Mouse (Mus musculus) intestine, embryonic 16.5 days (tissue): ENCODE results near the gene Zpbp2. TPM values are rescaled to one million over a fixed set of nuclear protein-coding genes. Genes with fewer than 3 reads are reported as not detected.

Experiments used
- ATAC-seq: fragments of 200-750 bp; cut with Nextera tagmentation; 2 replicates; pipeline ENCODE4 v1.8.0; 2017; ENCODE audit warnings: moderate TSS enrichment, moderate library complexity
- H3K27ac ChIP-seq: fragments of 300-500 bp; sonication (generic); 2 replicates; pipeline ENCODE4 v1.5.1; 2014; ENCODE audit warnings: mild to moderate bottlenecking, low read length
- H3K27me3 ChIP-seq: fragments of 300-500 bp; sonication (generic); replicated peaks from 2 replicates; pipeline ENCODE4 v1.6.1; 2014; ENCODE audit warnings: low read length, control low read depth, mixed read lengths; ENCODE audit not compliant: control insufficient read depth, insufficient read depth
- H3K36me3 ChIP-seq: fragments of 300-500 bp; sonication (generic); 2 replicates; pipeline ENCODE4 v1.6.1; 2014; ENCODE audit warnings: low read length, control low read depth; ENCODE audit not compliant: control insufficient read depth, insufficient read depth
- H3K4me1 ChIP-seq: fragments of 300-500 bp; sonication (generic); 2 replicates; pipeline ENCODE4 v1.6.1; 2014; ENCODE audit warnings: low read length, control low read depth, mixed read lengths; ENCODE audit not compliant: control insufficient read depth, insufficient read depth
- H3K4me2 ChIP-seq: fragments of 300-500 bp; sonication (generic); 2 replicates; pipeline ENCODE4 v1.6.1; 2014; ENCODE audit warnings: low read depth, low read length, control low read depth
- H3K4me3 ChIP-seq: fragments of 300-500 bp; sonication (generic); 2 replicates; pipeline ENCODE4 v1.5.1; 2014; ENCODE audit warnings: mild to moderate bottlenecking, low read length
- H3K9ac ChIP-seq: fragments of 300-500 bp; sonication (generic); 2 replicates; pipeline ENCODE4 v1.6.1; 2014; ENCODE audit warnings: low read depth, low read length
- H3K9me3 ChIP-seq: fragments of 300-500 bp; sonication (generic); 2 replicates; pipeline ENCODE4 v1.6.1; 2016; ENCODE audit warnings: low read length, control low read depth; ENCODE audit not compliant: control insufficient read depth
- WGBS: fragments of 180-500 bp; shearing (Covaris S2); extraction: QIAGEN DNeasy Blood & Tissue Kit; methylation state at CpG from one replicate; pipeline ENCODE4 v1.1.7; 2014; 5-methylcytosine and 5-hydroxymethylcytosine counted together
- polyA plus RNA-seq: library from polyadenylated mRNA; unstranded; fragments of >200 nt; fragmentation: Nextera tagmentation; extraction: Ambion mirVana; gene quantifications from 2 replicates; pipeline ENCODE4 v1.2.1, GENCODE M21; 2015

Gene Zpbp2
- polyA plus RNA-seq, 1 experiment from 2014 or later = 1.0 TPM

DNA sequence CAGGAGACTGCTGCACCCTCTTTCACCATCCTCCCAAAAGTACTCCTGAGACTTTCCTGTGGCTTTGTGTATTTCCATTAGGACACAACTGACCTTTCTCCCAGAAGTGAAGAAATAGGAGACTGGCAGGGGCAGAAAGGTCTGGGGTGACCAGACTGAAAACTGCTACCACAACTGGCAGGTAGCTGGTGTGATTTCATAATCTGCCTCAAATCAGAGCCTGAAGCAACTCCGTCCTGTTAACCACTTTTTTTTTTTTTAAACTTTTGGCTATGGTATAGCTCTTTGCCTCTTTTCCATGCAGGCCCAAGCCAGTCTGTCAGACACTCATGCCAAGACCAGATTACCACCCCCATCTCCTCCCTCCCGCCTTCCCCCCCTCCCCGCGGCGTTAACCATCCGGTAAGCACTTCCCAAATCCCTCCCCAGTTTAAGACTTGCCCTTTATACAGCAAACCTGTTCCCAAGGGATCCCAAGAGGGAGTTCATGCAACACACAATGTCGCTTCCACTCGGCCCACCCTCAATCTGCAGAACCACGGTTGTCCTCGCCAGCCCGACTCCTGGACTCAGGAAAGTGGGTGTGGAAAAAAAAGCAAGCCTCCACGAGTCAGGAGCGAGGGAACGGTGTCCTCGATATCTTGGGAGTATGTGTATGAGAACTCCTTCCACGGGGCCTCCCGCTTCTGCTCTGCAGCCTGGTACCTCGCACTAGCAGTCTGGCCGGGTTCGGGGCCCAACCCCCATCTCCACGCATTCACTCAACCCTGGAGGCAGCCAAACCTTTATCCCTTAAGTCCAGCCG is 35.4 kb downstream of the Zpbp2 start:
- Histone ChIP-seq H3K4me2 (peak overlapping the region; percentile 84), H3K9me3 (no peaks in the 10 kb centered on the region), H3K27me3 (no peaks in the 10 kb centered on the region), H3K27ac (peak overlapping the region; percentile 91), H3K9ac (peak overlapping the region; percentile 94), H3K36me3 (no peaks in the 10 kb centered on the region; the same call in 1 of the 2 replicates), H3K4me3 (peak overlapping the region; percentile 96), H3K4me1 (peaks cover 44% of the 10 kb centered on the region)
- WGBS = 2% methylated on average over 22 of the region's 22 CpGs
- ATAC-seq = peak; percentile 9

GRCm38 (mm10) chr11:98586892-98587563 is 36.1 kb downstream of the Zpbp2 start, which contains the start of gene Ormdl3:
Gene Ormdl3 (minus strand): TSS chr11:98587368.
- H3K4me2 ChIP-seq = peak within 1 kb of the TSS; percentile 85
- WGBS = under 1% methylated on average over 48 of the region's 49 CpGs
- ATAC-seq = peak; percentile 83
- H3K27me3 ChIP-seq = no peaks in the 10 kb centered on the region
- peak within 1 kb of the TSS; percentile 96 for H3K4me3 ChIP-seq
- H3K9ac ChIP-seq = peak within 1 kb of the TSS; percentile 94
- peak within 1 kb of the TSS; percentile 91 for H3K27ac ChIP-seq
- H3K9me3 ChIP-seq = no peaks in the 10 kb centered on the region
- peaks cover 43% of the 10 kb centered on the region for H3K4me1 ChIP-seq
- H3K36me3 ChIP-seq = no peaks in the 10 kb centered on the region; the same call in 1 of the 2 replicates

GRCm38 (mm10) chr11:98587684-98588546 is 37.0 kb downstream of the Zpbp2 start:
- 5% methylated on average over 20 of the region's 20 CpGs for WGBS
- Histone ChIP-seq H3K36me3 (no peaks in the 10 kb centered on the region; the same call in 1 of the 2 replicates), H3K27me3 (no peaks in the 10 kb centered on the region), H3K4me2 (peak overlapping the region; percentile 85), H3K4me1 (peaks cover 39% of the 10 kb centered on the region), H3K9ac (peak overlapping the region; percentile 94), H3K4me3 (peak overlapping the region; percentile 96), H3K27ac (peak overlapping the region; percentile 91), H3K9me3 (no peaks in the 10 kb centered on the region)
- ATAC-seq = peak; percentile 78

DNA sequence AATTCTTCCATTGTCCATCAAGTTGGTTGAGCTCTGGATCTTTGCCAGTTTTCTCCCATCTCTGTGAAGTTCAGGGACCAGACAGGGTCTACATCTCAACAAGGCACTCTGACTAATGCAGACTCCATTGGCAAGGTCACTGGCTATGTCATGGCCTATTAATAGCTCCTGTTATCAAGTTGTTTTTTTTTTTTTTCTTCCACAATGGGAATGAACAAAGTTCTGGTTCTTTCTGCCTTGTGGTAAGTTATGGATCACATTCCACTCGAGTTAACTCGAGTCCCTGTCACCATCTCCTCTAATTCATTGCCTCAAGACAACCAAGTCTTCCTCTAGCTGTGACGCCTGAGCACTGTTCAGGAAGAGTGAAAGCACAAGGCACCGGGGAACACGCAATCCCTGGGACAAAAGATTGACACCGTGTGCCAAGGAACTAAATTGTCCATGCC is 38.0 kb downstream of the Zpbp2 start:
- Histone ChIP-seq H3K36me3 (no peaks in the 10 kb centered on the region), H3K27me3 (no peaks in the 10 kb centered on the region), H3K27ac (peak overlapping the region; percentile 91; the same call in 1 of the 2 replicates), H3K4me3 (no peak overlapping the region), H3K9ac (no peak overlapping the region), H3K4me2 (peak overlapping the region; percentile 85), H3K4me1 (peaks cover 33% of the 10 kb centered on the region), H3K9me3 (no peaks in the 10 kb centered on the region)
- no peak for ATAC-seq
- 58% methylated on average over 6 of the region's 6 CpGs for WGBS

- H3K27me3 ChIP-seq = no peaks in the 10 kb centered on the region
- 79% methylated on average over 8 of the region's 8 CpGs for WGBS
- peaks cover 30% of the 10 kb centered on the region for H3K4me1 ChIP-seq
- H3K4me2 ChIP-seq = no peak overlapping the region
- no peaks in the 10 kb centered on the region for H3K36me3 ChIP-seq
- H3K4me3 ChIP-seq = no peak overlapping the region
- no peaks in the 10 kb centered on the region for H3K9me3 ChIP-seq
- no peak for ATAC-seq
- peak overlapping the region; percentile 91; the same call in 1 of the 2 replicates for H3K27ac ChIP-seq
- H3K9ac ChIP-seq = no peak overlapping the region
These were observed 38.4 kb downstream of the Zpbp2 start for GRCm38 (mm10) chr11:98589306-98589705.

DNA sequence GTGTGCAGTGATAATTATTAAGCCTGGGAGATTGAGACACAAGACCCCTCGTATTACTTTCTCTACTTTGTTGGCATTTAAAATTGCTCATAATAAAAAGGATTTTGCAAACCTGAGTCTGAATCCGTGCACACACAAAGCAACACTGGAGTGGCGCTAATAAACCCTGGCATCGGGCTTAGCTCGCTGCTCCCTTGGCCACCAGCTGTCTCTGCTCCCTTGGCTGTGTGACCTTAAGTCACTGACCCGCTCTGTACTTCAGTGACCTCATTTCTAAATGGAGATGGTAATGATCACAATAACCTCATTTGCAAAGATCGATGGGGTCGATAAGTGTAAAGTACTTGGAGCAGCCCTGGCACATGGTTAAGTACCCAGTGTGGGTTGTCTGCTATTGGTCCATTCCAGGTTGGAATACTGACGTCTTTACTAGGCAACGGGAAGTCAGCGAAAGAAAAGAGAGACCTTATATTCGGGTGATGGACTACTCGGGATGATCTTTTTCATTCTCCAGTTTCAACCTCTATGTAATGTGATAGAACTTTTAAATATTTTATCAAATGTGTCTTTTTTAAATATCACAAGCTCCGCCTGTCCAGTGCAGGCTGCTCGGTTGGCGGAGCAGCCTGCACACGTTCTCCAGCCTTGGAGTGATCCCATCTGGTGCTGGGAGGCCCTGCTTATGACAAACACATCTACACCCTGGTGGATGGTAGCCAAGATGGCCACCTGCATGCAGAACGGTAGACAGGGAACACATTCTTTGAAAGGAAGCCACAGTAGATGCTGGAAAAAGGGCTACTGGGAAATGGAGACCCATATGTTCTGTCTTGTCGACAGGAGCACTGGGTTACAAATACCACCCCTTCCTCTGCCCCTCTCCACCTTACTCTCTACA is 39.9 kb downstream of the Zpbp2 start:
- ATAC-seq = no peak
- no peaks in the 10 kb centered on the region for H3K36me3 ChIP-seq
- H3K27ac ChIP-seq = no peak overlapping the region
- no peak overlapping the region for H3K4me2 ChIP-seq
- H3K4me1 ChIP-seq = peaks cover 16% of the 10 kb centered on the region
- WGBS = 66% methylated on average over 19 of the region's 19 CpGs
- no peaks in the 10 kb centered on the region for H3K27me3 ChIP-seq
- H3K9ac ChIP-seq = no peak overlapping the region
- no peaks in the 10 kb centered on the region for H3K9me3 ChIP-seq
- no peak overlapping the region for H3K4me3 ChIP-seq

- Histone ChIP-seq H3K9me3 (no peaks in the 10 kb centered on the region), H3K36me3 (no peaks in the 10 kb centered on the region), H3K27me3 (peaks cover 5% of the 10 kb centered on the region; the same call in 1 of the 2 replicates), H3K27ac (no peak overlapping the region), H3K4me1 (no peaks in the 10 kb centered on the region; the same call in 1 of the 2 replicates), H3K4me3 (no peak overlapping the region), H3K4me2 (no peak overlapping the region), H3K9ac (no peak overlapping the region)
- ATAC-seq = no peak
- WGBS = 70% methylated on average over 6 of the region's 6 CpGs
These were observed 44.1 kb downstream of the Zpbp2 start for GRCm38 (mm10) chr11:98595021-98595420.

DNA sequence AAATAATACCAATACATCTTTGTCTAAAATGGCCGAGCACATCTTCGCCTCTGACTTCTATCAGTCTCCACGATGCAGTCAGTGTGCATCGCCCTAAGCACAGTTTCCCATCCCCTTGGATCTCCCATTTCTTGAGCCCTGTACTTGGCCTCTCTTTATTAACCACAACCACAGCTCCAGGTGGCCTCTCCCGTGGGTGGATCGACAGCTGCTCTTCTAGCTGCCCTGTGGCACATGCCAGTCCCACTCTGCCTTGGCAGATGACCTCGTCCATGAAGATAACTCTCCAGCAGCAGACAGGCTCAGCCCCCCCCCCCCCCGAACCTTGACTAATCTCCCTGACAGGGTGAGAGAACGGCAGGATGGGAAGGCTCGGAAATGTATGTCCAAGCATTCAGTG is 44.6 kb downstream of the Zpbp2 start:
- Histone ChIP-seq H3K4me3 (no peak overlapping the region), H3K27ac (no peak overlapping the region), H3K9ac (no peak overlapping the region), H3K4me1 (no peaks in the 10 kb centered on the region; the same call in 1 of the 2 replicates), H3K36me3 (no peaks in the 10 kb centered on the region), H3K4me2 (no peak overlapping the region), H3K9me3 (no peaks in the 10 kb centered on the region), H3K27me3 (peaks cover 7% of the 10 kb centered on the region; the same call in 1 of the 2 replicates)
- 77% methylated on average over 10 of the region's 10 CpGs for WGBS
- no peak for ATAC-seq
